Mouse (Mus musculus): ENCODE measurements around the gene Polq. TPM values are rescaled to one million over a fixed set of nuclear protein-coding genes. Genes with fewer than 3 reads are reported as not detected.

Polq gene
- polyA plus RNA-seq, 1 experiment from 2014 or later = 11.1 TPM

Other genes with a start within 250 kb of the Polq start
- gene Slc15a2, start 226.8 kb upstream of the Polq start, polyA plus RNA-seq (2016; fragmentation: Nextera tagmentation; extraction: Ambion mirVana) = 0.80 and 1.5 TPM in 2 replicates
- gene Iqcb1, start 183.4 kb upstream of the Polq start, polyA plus RNA-seq (2016; fragmentation: Nextera tagmentation; extraction: Ambion mirVana) = 37.5 and 47.8 TPM in 2 replicates
- gene Eaf2, start 136.8 kb upstream of the Polq start, polyA plus RNA-seq (2016; fragmentation: Nextera tagmentation; extraction: Ambion mirVana) = 0.38 and 1.3 TPM in 2 replicates
- gene Golgb1, start 136.6 kb upstream of the Polq start, polyA plus RNA-seq (2016; fragmentation: Nextera tagmentation; extraction: Ambion mirVana) = 56.4 and 67.1 TPM in 2 replicates
- 2.2 and 3.8 TPM in 2 replicates for gene Hcls1, start 76.8 kb upstream of the Polq start, polyA plus RNA-seq (2016; fragmentation: Nextera tagmentation; extraction: Ambion mirVana)
- gene Fbxo40, start 21.3 kb upstream of the Polq start, polyA plus RNA-seq (2016; fragmentation: Nextera tagmentation; extraction: Ambion mirVana) = 3.7 and 6.9 TPM in 2 replicates

Data from heart, embryonic 10.5 days (tissue).